Mouse (Mus musculus) gastrocnemius, postnatal 36 days (tissue): ENCODE results near the gene Rusc2. TPM values are rescaled to one million over a fixed set of nuclear protein-coding genes. Genes with fewer than 3 reads are reported as not detected.

Experiments
- DNase-seq, 2 experiments: peaks; one replicate each; pipeline ENCODE4 v3.0.0; 2022
- intact Hi-C: fragments of 180-260 bp; cut with DNase I; formaldehyde crosslinking; loops from one replicate; pipeline ENCODE4 v1.15.1; 2025
- long read RNA-seq, 2 experiments: library from polyadenylated mRNA; stranded (forward); transcript quantifications; one replicate each; pipeline ENCODE4 v2.0.0; 2021
- total RNA-seq, 2 experiments: library from RNA; stranded (reverse); gene quantifications; 2 replicates each; pipeline ENCODE4 v1.2.3; 2021

Gene Rusc2
- total RNA-seq: 10 to 100 TPM; 20.8 to 23.3 TPM
- long read RNA-seq, experiment 1, partial matches to known transcripts: 1 of 4 reads
- long read RNA-seq, experiment 1, other reads (novel, unspliced or antisense): 3 of 4 reads
- long read RNA-seq, experiment 2, partial matches to known transcripts: 10 of 15 reads
- long read RNA-seq, experiment 2, other reads (novel, unspliced or antisense): 5 of 15 reads

- intact Hi-C loops: loop anchor here (2.0 kb wide), 1 partner anchor 37 kb away; no protein-coding TSS in a partner anchor
These were observed at the start of gene Rusc2 for GRCm38 (mm10) chr4:43381408-43382154. Gene Rusc2 (plus strand): TSS chr4:43381979.

GRCm38 (mm10) chr4:43334771-43335170 lies 47.0 kb upstream of the Rusc2 start:
- intact Hi-C loops: no loop called here
- DNase-seq: no peak

More at GRCm38 (mm10) chr4:43381408-43382154, at the start of gene Rusc2:
- DNase-seq: peak; percentile 88

GRCm38 (mm10) chr4:43336176-43336575 lies 45.6 kb upstream of the Rusc2 start:
- intact Hi-C loops: no loop called here
- DNase-seq: no peak

- DNase-seq: no peak
- intact Hi-C loops: no loop called here
These were observed 41.5 kb upstream of the Rusc2 start for GRCm38 (mm10) chr4:43340096-43340804.

GRCm38 (mm10) chr4:43341276-43341891 lies 40.4 kb upstream of the Rusc2 start:
- intact Hi-C loops: no loop called here
- DNase-seq: no peak

- intact Hi-C loops: no loop called here
- no peak for DNase-seq
These were observed 39.3 kb upstream of the Rusc2 start for GRCm38 (mm10) chr4:43342443-43342842.

- intact Hi-C loops: no loop called here
- no peak for DNase-seq
These were observed 36.8 kb upstream of the Rusc2 start for GRCm38 (mm10) chr4:43344932-43345331.

- intact Hi-C loops: no loop called here
- no peak for DNase-seq
These were observed 32.6 kb upstream of the Rusc2 start for GRCm38 (mm10) chr4:43349206-43349605.

- intact Hi-C loops: no loop called here
- no peak for DNase-seq
These were observed 31.7 kb upstream of the Rusc2 start for GRCm38 (mm10) chr4:43350038-43350560.

- DNase-seq: no peak
- intact Hi-C loops: no loop called here
These were observed 28.1 kb upstream of the Rusc2 start for GRCm38 (mm10) chr4:43353662-43354061.

GRCm38 (mm10) chr4:43364914-43365560 lies 16.7 kb upstream of the Rusc2 start:
- intact Hi-C loops: no loop called here
- no peak for DNase-seq

GRCm38 (mm10) chr4:43367295-43367694 lies 14.5 kb upstream of the Rusc2 start:
- intact Hi-C loops: no loop called here
- DNase-seq: no peak

GRCm38 (mm10) chr4:43367787-43368186 lies 14.0 kb upstream of the Rusc2 start:
- DNase-seq: no peak
- intact Hi-C loops: no loop called here

GRCm38 (mm10) chr4:43371406-43371805 lies 10.4 kb upstream of the Rusc2 start:
- no peak for DNase-seq
- intact Hi-C loops: no loop called here

GRCm38 (mm10) chr4:43372155-43372554 lies 9.6 kb upstream of the Rusc2 start:
- DNase-seq: no peak
- intact Hi-C loops: no loop called here

GRCm38 (mm10) chr4:43374266-43374665 lies 7.5 kb upstream of the Rusc2 start:
- intact Hi-C loops: no loop called here
- DNase-seq: no peak

GRCm38 (mm10) chr4:43379601-43380000 lies 2.2 kb upstream of the Rusc2 start:
- no peak for DNase-seq
- intact Hi-C loops: no loop called here

GRCm38 (mm10) chr4:43380951-43381350 lies 828 bp upstream of the Rusc2 start:
- DNase-seq: no peak
- intact Hi-C loops: loop anchor here (2.0 kb wide), 1 partner anchor 38 kb away; no protein-coding TSS in a partner anchor

GRCm38 (mm10) chr4:43382155-43383020 lies 609 bp downstream of the Rusc2 start:
- intact Hi-C loops: no loop called here
- DNase-seq: no peak
